Mouse (Mus musculus) hindbrain, embryonic 16.5 days (tissue): ENCODE data around the gene Nipa2. TPM values are rescaled to one million over a fixed set of nuclear protein-coding genes. Genes with fewer than 3 reads are reported as not detected.
"Not testable (repeated sequence)": the region's sequence is repeated elsewhere in the genome, so short reads cannot be mapped to it uniquely, and the experiment has no call there.

Source experiments
- ATAC-seq: fragments of 200-750 bp; cut with Nextera tagmentation; 2 replicates; pipeline ENCODE4 v1.8.0; 2017; ENCODE audit warnings: moderate TSS enrichment, moderate library complexity
- H3K27ac ChIP-seq: fragments of 300-500 bp; sonication (generic); 2 replicates; pipeline ENCODE4 v1.5.1; 2014; ENCODE audit warnings: low read depth, mild to moderate bottlenecking, control low read depth, low read length, moderate library complexity
- H3K27me3 ChIP-seq: fragments of 300-500 bp; sonication (generic); replicated peaks from 2 replicates; pipeline ENCODE4 v1.6.1; 2014; ENCODE audit warnings: low read length; ENCODE audit not compliant: control insufficient read depth, insufficient read depth
- H3K36me3 ChIP-seq: fragments of 300-500 bp; sonication (generic); 2 replicates; pipeline ENCODE4 v1.6.1; 2014; ENCODE audit warnings: mild to moderate bottlenecking, low read length, moderate library complexity, mixed read lengths; ENCODE audit not compliant: control insufficient read depth, insufficient read depth
- H3K4me1 ChIP-seq: fragments of 300-500 bp; sonication (generic); 2 replicates; pipeline ENCODE4 v1.6.1; 2014; ENCODE audit warnings: low read depth, low read length; ENCODE audit not compliant: control insufficient read depth, insufficient read depth
- H3K4me2 ChIP-seq: fragments of 300-500 bp; sonication (generic); 2 replicates; pipeline ENCODE4 v1.6.1; 2014; ENCODE audit warnings: mild to moderate bottlenecking, low read length, control low read depth, moderate library complexity
- H3K4me3 ChIP-seq: fragments of 300-500 bp; sonication (generic); 2 replicates; pipeline ENCODE4 v1.5.1; 2014; ENCODE audit warnings: mild to moderate bottlenecking, low read length, control low read depth, moderate library complexity
- H3K9ac ChIP-seq: fragments of 300-500 bp; sonication (generic); 2 replicates; pipeline ENCODE4 v1.6.1; 2014; ENCODE audit warnings: low read depth, mild to moderate bottlenecking, control low read depth, low read length, moderate library complexity
- H3K9me3 ChIP-seq: fragments of 300-500 bp; sonication (generic); 2 replicates; pipeline ENCODE4 v1.6.1; 2014; ENCODE audit warnings: mild to moderate bottlenecking, low read length, moderate library complexity; ENCODE audit not compliant: control insufficient read depth
- WGBS: fragments of 180-500 bp; shearing (Covaris S2); extraction: QIAGEN DNeasy Blood & Tissue Kit; methylation state at CpG from one replicate; pipeline ENCODE4 v1.1.7; 2014; 5-methylcytosine and 5-hydroxymethylcytosine counted together
- polyA plus RNA-seq: library from polyadenylated mRNA; unstranded; fragments of >200 nt; fragmentation: Nextera tagmentation; extraction: Ambion mirVana; gene quantifications from 2 replicates; pipeline ENCODE4 v1.2.1, GENCODE M21; 2015

Gene Nipa2
- polyA plus RNA-seq, 1 experiment from 2014 or later = 33.9 TPM

GRCm38 (mm10) chr7:55959801-55960200 lies 2.5 kb downstream of the Nipa2 start:
- Histone ChIP-seq H3K9me3 (no peaks in the 10 kb centered on the region), H3K4me3 (no peak overlapping the region), H3K27me3 (no peaks in the 10 kb centered on the region), H3K27ac (no peak overlapping the region), H3K9ac (no peak overlapping the region), H3K4me2 (no peak overlapping the region), H3K36me3 (peaks cover 2% of the 10 kb centered on the region; the same call in 1 of the 2 replicates), H3K4me1 (peaks cover 14% of the 10 kb centered on the region)
- WGBS = 97% methylated on average over 3 of the region's 3 CpGs
- no peak for ATAC-seq

DNA sequence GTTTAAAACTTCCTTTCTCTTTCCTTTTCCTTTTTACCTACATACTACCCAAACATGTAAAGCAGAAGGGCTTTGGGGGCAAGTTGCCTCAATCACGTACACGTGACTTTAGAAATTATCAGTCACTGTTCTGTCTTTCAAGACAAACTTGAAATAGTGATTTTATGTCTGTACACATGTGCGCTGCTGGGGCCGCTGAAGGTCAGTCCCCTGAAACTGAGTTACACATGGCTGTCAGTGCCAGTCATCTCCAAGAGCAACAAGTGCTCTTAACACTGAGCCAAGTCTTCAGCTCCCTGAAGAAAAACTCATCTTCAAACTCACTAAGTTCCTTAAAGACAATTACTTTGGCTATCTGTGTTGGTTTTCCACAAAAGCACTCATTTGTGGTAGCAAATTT lies 4.4 kb downstream of the Nipa2 start:
- no peak overlapping the region for H3K4me3 ChIP-seq
- H3K4me1 ChIP-seq = peaks cover 8% of the 10 kb centered on the region
- H3K36me3 ChIP-seq = peaks cover 8% of the 10 kb centered on the region
- no peak overlapping the region for H3K27ac ChIP-seq
- 98% methylated on average over 4 of the region's 4 CpGs for WGBS
- H3K27me3 ChIP-seq = no peaks in the 10 kb centered on the region
- no peaks in the 10 kb centered on the region for H3K9me3 ChIP-seq
- no peak for ATAC-seq
- no peak overlapping the region for H3K9ac ChIP-seq
- H3K4me2 ChIP-seq = no peak overlapping the region

DNA sequence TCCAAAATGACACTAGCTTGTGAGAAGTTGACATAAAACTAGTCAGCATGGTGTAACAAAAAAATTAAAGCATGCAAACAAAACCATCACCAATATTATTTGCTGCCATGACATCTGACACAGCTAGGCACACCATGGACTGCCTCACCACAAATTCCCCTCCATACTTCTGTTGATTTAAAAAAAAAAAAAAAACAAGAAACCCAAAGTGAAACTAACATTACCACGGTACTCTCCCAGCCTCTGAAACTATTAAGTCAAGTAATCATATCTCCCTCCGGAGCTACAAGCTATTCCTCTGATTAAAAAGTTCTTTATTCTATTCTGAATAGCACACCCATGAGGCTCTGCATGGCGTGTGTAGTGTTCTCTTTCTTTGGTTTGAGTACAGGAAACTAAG lies 5.1 kb downstream of the Nipa2 start:
- Histone ChIP-seq H3K4me1 (peaks cover 6% of the 10 kb centered on the region), H3K4me2 (no peak overlapping the region), H3K4me3 (no peak overlapping the region), H3K9ac (no peak overlapping the region), H3K36me3 (peaks cover 8% of the 10 kb centered on the region), H3K9me3 (no peaks in the 10 kb centered on the region), H3K27ac (no peak overlapping the region), H3K27me3 (no peaks in the 10 kb centered on the region)
- 83% methylated on average over 3 of the region's 3 CpGs for WGBS
- no peak for ATAC-seq

GRCm38 (mm10) chr7:55956054-55956453 lies 6.2 kb downstream of the Nipa2 start:
- Histone ChIP-seq H3K36me3 (peaks cover 8% of the 10 kb centered on the region), H3K4me3 (no peak overlapping the region), H3K9ac (no peak overlapping the region), H3K27ac (no peak overlapping the region), H3K9me3 (no peaks in the 10 kb centered on the region), H3K4me2 (no peak overlapping the region), H3K4me1 (peaks cover 5% of the 10 kb centered on the region), H3K27me3 (no peaks in the 10 kb centered on the region)
- 95% methylated on average over 2 of the region's 2 CpGs for WGBS
- ATAC-seq = no peak

DNA sequence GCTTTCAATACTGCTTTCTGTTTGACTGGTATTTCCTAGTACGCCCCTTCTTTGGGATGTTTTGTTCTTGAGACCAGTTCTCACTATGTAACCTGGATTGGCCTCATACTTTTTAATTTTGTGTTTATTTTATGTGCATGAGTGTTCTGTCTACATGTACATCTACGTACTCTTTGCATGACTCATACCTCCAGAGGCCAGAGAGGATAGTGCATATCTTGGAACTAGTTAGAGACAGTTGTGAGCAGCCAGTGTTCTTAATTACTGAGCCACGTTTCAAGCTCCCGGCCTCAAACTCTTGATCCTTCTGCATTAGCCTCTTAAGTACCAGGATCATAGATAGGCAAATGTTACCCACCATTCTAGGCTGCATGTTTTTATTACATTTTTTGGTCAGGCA lies 23.9 kb downstream of the Nipa2 start:
- H3K4me3 ChIP-seq = no peak overlapping the region
- WGBS = 98% methylated on average over 4 of the region's 4 CpGs
- no peaks in the 10 kb centered on the region; the same call in 1 of the 2 replicates for H3K36me3 ChIP-seq
- no peaks in the 10 kb centered on the region for H3K4me1 ChIP-seq
- no peak for ATAC-seq
- no peak overlapping the region for H3K4me2 ChIP-seq
- H3K9me3 ChIP-seq = no peaks in the 10 kb centered on the region
- H3K27ac ChIP-seq = no peak overlapping the region
- H3K27me3 ChIP-seq = no peaks in the 10 kb centered on the region
- no peak overlapping the region for H3K9ac ChIP-seq

DNA sequence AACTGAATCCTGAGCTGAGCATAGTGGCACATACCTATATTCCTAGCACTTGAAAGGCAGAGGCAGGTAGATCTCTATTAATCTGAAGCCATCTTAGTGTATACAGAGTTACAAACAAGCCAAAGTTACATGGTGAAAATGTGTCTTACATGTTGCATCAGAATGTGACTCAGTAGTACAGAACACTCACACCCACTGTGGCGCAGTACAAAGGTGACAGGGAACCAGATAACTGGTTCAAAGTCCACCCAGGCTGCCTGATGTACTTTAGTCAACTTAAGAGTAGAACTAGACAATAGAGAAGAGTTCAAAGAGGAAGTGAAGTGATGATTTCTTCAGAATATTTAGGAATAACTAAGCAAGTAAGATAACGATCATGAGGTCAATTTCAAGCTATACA lies 27.3 kb downstream of the Nipa2 start:
- WGBS = over 99% methylated on average over 2 of the region's 2 CpGs
- H3K4me2 ChIP-seq = no peak overlapping the region
- peaks cover 9% of the 10 kb centered on the region; the same call in 1 of the 2 replicates for H3K36me3 ChIP-seq
- H3K4me3 ChIP-seq = no peak overlapping the region
- no peak overlapping the region for H3K9ac ChIP-seq
- ATAC-seq = no peak
- H3K27me3 ChIP-seq = no peaks in the 10 kb centered on the region
- no peak overlapping the region for H3K27ac ChIP-seq
- no peaks in the 10 kb centered on the region for H3K9me3 ChIP-seq
- H3K4me1 ChIP-seq = no peaks in the 10 kb centered on the region

- Histone ChIP-seq H3K9ac (no peak overlapping the region), H3K4me3 (no peak overlapping the region), H3K27me3 (no peaks in the 10 kb centered on the region), H3K9me3 (no peaks in the 10 kb centered on the region), H3K4me2 (no peak overlapping the region), H3K36me3 (peaks cover 32% of the 10 kb centered on the region), H3K4me1 (no peaks in the 10 kb centered on the region), H3K27ac (no peak overlapping the region)
- ATAC-seq = no peak
- WGBS = 96% methylated on average over 2 of the region's 2 CpGs
Measured at GRCm38 (mm10) chr7:55928649-55929048, 33.6 kb downstream of the Nipa2 start.

GRCm38 (mm10) chr7:55927262-55927661 lies 35.0 kb downstream of the Nipa2 start:
- ATAC-seq = no peak
- H3K9me3 ChIP-seq = no peaks in the 10 kb centered on the region
- no peaks in the 10 kb centered on the region for H3K27me3 ChIP-seq
- WGBS = 94% methylated on average over 4 of the region's 4 CpGs
- H3K4me1 ChIP-seq = no peaks in the 10 kb centered on the region
- H3K27ac ChIP-seq = no peak overlapping the region
- H3K9ac ChIP-seq = no peak overlapping the region
- H3K36me3 ChIP-seq = peaks cover 39% of the 10 kb centered on the region
- H3K4me3 ChIP-seq = no peak overlapping the region
- H3K4me2 ChIP-seq = no peak overlapping the region

DNA sequence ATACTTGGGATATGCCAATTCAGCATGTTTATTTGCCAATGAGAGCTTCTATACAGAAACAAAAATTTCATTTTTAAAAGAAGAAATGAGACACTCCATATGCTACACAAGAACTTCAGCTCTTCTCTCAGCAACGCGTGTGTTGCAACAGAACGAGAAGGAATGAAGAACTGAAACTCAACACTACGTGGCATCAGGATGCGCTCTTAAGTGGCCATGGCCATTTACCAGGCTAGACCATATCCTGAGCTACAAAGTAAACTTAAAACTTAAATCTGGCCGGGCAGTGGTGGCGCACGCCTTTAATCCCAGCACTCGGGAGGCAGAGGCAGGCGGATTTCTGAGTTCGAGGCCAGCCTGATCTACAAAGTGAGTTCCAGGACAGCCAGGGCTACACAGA lies 43.9 kb downstream of the Nipa2 start:
- not testable (repeated sequence) for H3K27ac ChIP-seq, H3K4me1 ChIP-seq, H3K9ac ChIP-seq, H3K4me3 ChIP-seq, H3K27me3 ChIP-seq, H3K9me3 ChIP-seq, H3K4me2 ChIP-seq, ATAC-seq
- WGBS = 98% methylated on average over 11 of the region's 11 CpGs
- peaks cover 36% of the 10 kb centered on the region for H3K36me3 ChIP-seq

DNA sequence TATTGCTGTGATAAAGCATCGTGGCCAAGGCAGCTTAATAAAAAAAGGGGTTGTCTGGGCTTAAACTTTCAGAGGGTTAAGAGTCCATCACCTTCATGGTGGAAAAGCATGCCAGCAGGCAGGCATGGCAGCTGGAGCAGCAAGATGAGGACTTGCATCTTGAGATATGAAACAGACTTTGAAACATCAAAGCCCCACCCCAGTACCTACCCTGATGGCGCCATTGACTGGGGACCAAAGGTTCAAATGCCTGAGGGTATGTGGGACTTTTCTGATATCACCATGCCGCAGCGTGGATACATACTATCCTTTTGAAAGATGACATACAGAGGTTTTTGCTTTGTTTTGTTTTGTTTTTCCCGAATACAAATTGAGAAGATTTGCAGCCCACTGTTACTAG lies 50.2 kb downstream of the Nipa2 start:
- Histone ChIP-seq H3K9me3 (no peaks in the 10 kb centered on the region), H3K27me3 (no peaks in the 10 kb centered on the region), H3K4me2 (no peak overlapping the region), H3K9ac (no peak overlapping the region), H3K36me3 (peaks cover 40% of the 10 kb centered on the region), H3K27ac (no peak overlapping the region), H3K4me3 (no peak overlapping the region), H3K4me1 (no peaks in the 10 kb centered on the region)
- no peak for ATAC-seq
- WGBS = 98% methylated on average over 5 of the region's 5 CpGs
